Comparison of ENCODE assay signal across 9 mouse cellular contexts in genomic region chr15:101228866-101229590, GRCm38 (mm10). TPM values are rescaled to one million over a fixed set of nuclear protein-coding genes. Genes with fewer than 3 reads are reported as not detected.
DNase-seq lines count a peak whose midpoint lies in the region; ATAC-seq and TF ChIP-seq lines count a peak whose summit lies in the region.
"Had no signal": no experiment of that assay in that cellular context is flagged by ENCODE, and none has a peak within 500 bp of the region (broad histone marks: within the 10 kb centered on the region; RNA-seq: fewer than 3 reads in every experiment).

No protein-coding gene starts in this region.

- 0 out of 2 replicates have a peak overlapping the region, but pooled peaks have one; percentile 4 for H3K4me2 ChIP-seq in intestine, embryonic 16.5 days (ENCODE audit: low read depth, low read length)

- DNase-seq in heart, adult 18-20 months, result peak; percentile 74 to 76
- DNase-seq in heart, postnatal 25 days (ENCODE audit: low spot score), result no peak
- peak; percentile 86 for DNase-seq in ovary, adult 18-20 months (ENCODE audit: low spot score)
- DNase-seq in ovary, postnatal 14 days (ENCODE audit: low spot score), result no peak
- DNase-seq in testis, postnatal 10 days (ENCODE audit: low spot score), result peak; percentile 77
- no peak for DNase-seq in thymus, postnatal 14 days
- DNase-seq in thymus, adult 2 months, result no peak
- DNase-seq: cerebellum, postnatal 36 days had no signal

- H3K9me3 ChIP-seq in intestine, embryonic 16.5 days (ENCODE audit: control insufficient read depth, low read length), result no peaks in the 10 kb centered on the region

- peaks cover 24% of the 10 kb centered on the region for H3K36me3 ChIP-seq in intestine, embryonic 16.5 days (ENCODE audit: control insufficient read depth, insufficient read depth, low read length)
- H3K36me3 ChIP-seq in thymus, adult 2 months (ENCODE audit: control insufficient read depth, insufficient read depth, low read length), result no peaks in the 10 kb centered on the region

- intact Hi-C loops in heart, postnatal 25 days (cut with DNase I), result no loop called here

- H3K4me3 ChIP-seq in intestine, embryonic 16.5 days (ENCODE audit: low read length), result no peak overlapping the region
- no peak overlapping the region for H3K4me3 ChIP-seq in thymus, adult 2 months (ENCODE audit: control insufficient read depth, insufficient read depth, low read length)

- H3K27ac ChIP-seq in intestine, embryonic 16.5 days (ENCODE audit: low read length), result peak overlapping the region; percentile 69
- no peak overlapping the region for H3K27ac ChIP-seq in thymus, adult 2 months (ENCODE audit: control insufficient read depth, insufficient read depth, low read length)

- H3K9ac ChIP-seq in intestine, embryonic 16.5 days (ENCODE audit: low read depth, low read length), result 0 out of 2 replicates have a peak overlapping the region, but pooled peaks have one; percentile 6

- 68% methylated on average over 21 of the region's 21 CpGs for WGBS in intestine, embryonic 16.5 days
- 95% methylated on average over 21 of the region's 21 CpGs for WGBS in thymus, adult 2 months

- peaks cover 38% of the 10 kb centered on the region for H3K4me1 ChIP-seq in intestine, embryonic 16.5 days (ENCODE audit: control insufficient read depth, insufficient read depth, low read length)
- peaks cover 47% of the 10 kb centered on the region for H3K4me1 ChIP-seq in thymus, adult 2 months (replicated peaks; ENCODE audit: control insufficient read depth, insufficient read depth, low read length)

- no peak for TF ChIP-seq CTCF in thymus, adult 2 months (IDR thresholded peaks at IDR 0.05; ENCODE audit: borderline replicate concordance, control insufficient read depth, extremely low read depth, insufficient read depth, low read length, poor library complexity)

- no peak for ATAC-seq in intestine, embryonic 16.5 days

- H3K27me3 ChIP-seq in intestine, embryonic 16.5 days (replicated peaks; ENCODE audit: control insufficient read depth, insufficient read depth, low read length), result no peaks in the 10 kb centered on the region
- H3K27me3 ChIP-seq in thymus, adult 2 months (ENCODE audit: control insufficient read depth, insufficient read depth, low read length), result no peaks in the 10 kb centered on the region; the same call in 1 of the 2 replicates

- no peak for TF ChIP-seq POLR2A in thymus, adult 2 months (IDR thresholded peaks at IDR 0.05; ENCODE audit: control insufficient read depth, extremely low read depth, insufficient read depth, low read length, poor library complexity)

RNA-seq across cellular contexts. Expression of gene Grasp, which starts 5.0 kb away (rescaled TPM):
- total RNA-seq in heart, adult 18-20 months (2021), result 1 to 10 TPM; 8.7 to 9.7 TPM
- 10 to 100 TPM in 1 of 2 experiments, 1 to 10 TPM in 1; 9.4 to 12.3 TPM for total RNA-seq in heart, postnatal 25 days (2021)
- polyA plus RNA-seq in intestine, embryonic 16.5 days (2015; fragmentation: Nextera tagmentation; extraction: Ambion mirVana), result 2.3 and 2.8 TPM in 2 replicates
- polyA plus RNA-seq in thymus, adult 2 months (2012; rRNA removed), result 10.2 and 15.4 TPM in 2 replicates

RNA-seq across cellular contexts. Expression of gene Nr4a1, which starts 25.0 kb away (rescaled TPM):
- 10 to 100 TPM in 1 of 2 experiments, 1 to 10 TPM in 1; 7.7 to 10.5 TPM for total RNA-seq in heart, adult 18-20 months (2021)
- total RNA-seq in heart, postnatal 25 days (2021), result 1 to 10 TPM; 5.5 to 6.3 TPM
- polyA plus RNA-seq in intestine, embryonic 16.5 days (2015; fragmentation: Nextera tagmentation; extraction: Ambion mirVana), result 8.6 and 10.0 TPM in 2 replicates
- polyA plus RNA-seq in thymus, adult 2 months (2012; rRNA removed), result 164 TPM in 2 replicates

RNA-seq across cellular contexts. Expression of gene Atg101, which starts 55.0 kb away (rescaled TPM):
- total RNA-seq in heart, adult 18-20 months (2021), result 10 to 100 TPM; 20.0 to 21.3 TPM
- 10 to 100 TPM; 21.5 to 25.0 TPM for total RNA-seq in heart, postnatal 25 days (2021)
- 58.3 and 67.1 TPM in 2 replicates for polyA plus RNA-seq in intestine, embryonic 16.5 days (2015; fragmentation: Nextera tagmentation; extraction: Ambion mirVana)
- 68.5 and 75.2 TPM in 2 replicates for polyA plus RNA-seq in thymus, adult 2 months (2012; rRNA removed)

RNA-seq across cellular contexts. Expression of gene Acvr1b, which starts 55.2 kb away (rescaled TPM):
- 10 to 100 TPM in 1 of 2 experiments, 1 to 10 TPM in 1; 9.8 to 10.3 TPM for total RNA-seq in heart, adult 18-20 months (2021)
- 10 to 100 TPM; 11.7 to 14.5 TPM for total RNA-seq in heart, postnatal 25 days (2021)
- 10.4 and 11.0 TPM in 2 replicates for polyA plus RNA-seq in intestine, embryonic 16.5 days (2015; fragmentation: Nextera tagmentation; extraction: Ambion mirVana)
- 34.9 and 35.3 TPM in 2 replicates for polyA plus RNA-seq in thymus, adult 2 months (2012; rRNA removed)

Comparison
In these comparisons a context has a peak if more than half of its experiments do, and no peak if none do; other contexts are left out.
1. DNase-seq: peak in heart, adult 18-20 months (2 of 2), ovary, adult 18-20 months (single experiment) and testis, postnatal 10 days (single experiment); none in heart, postnatal 25 days (single experiment), ovary, postnatal 14 days (single experiment), thymus, postnatal 14 days (single experiment) and thymus, adult 2 months (single experiment).